Mouse (Mus musculus) limb, embryonic 14.5 days (tissue): Measurements from ENCODE around the gene Mvb12a. TPM values are rescaled to one million over a fixed set of nuclear protein-coding genes. Genes with fewer than 3 reads are reported as not detected.

Experiments
- ATAC-seq: fragments of 200-750 bp; cut with Nextera tagmentation; 2 replicates; pipeline ENCODE4 v1.8.0; 2017; ENCODE audit warnings: low read depth, moderate number of reproducible peaks, moderate TSS enrichment; ENCODE audit not compliant: low FRiP score
- DNase-seq: peaks from one replicate; pipeline ENCODE4 v3.0.0-alpha.2; 2015; ENCODE audit warnings: low spot score
- H3K27ac ChIP-seq: fragments of 300-500 bp; sonication (generic); replicated peaks from 2 replicates; pipeline ENCODE4 v1.5.1; 2014; ENCODE audit warnings: low read depth, mild to moderate bottlenecking, low read length, moderate library complexity, mixed read lengths
- H3K27me3 ChIP-seq: fragments of 300-500 bp; sonication (generic); 2 replicates; pipeline ENCODE4 v1.6.1; 2014; ENCODE audit warnings: low read length, mixed read lengths; ENCODE audit not compliant: control insufficient read depth, insufficient read depth
- H3K36me3 ChIP-seq: fragments of 300-500 bp; sonication (generic); 2 replicates; pipeline ENCODE4 v1.6.1; 2014; ENCODE audit warnings: mild to moderate bottlenecking, low read length, moderate library complexity, mixed read lengths; ENCODE audit not compliant: control insufficient read depth, insufficient read depth
- H3K4me1 ChIP-seq: fragments of 300-500 bp; sonication (generic); 2 replicates; pipeline ENCODE4 v1.6.1; 2014; ENCODE audit warnings: antibody characterized with exemption, low read length, mixed read lengths; ENCODE audit not compliant: control insufficient read depth, insufficient read depth
- H3K4me2 ChIP-seq: fragments of 300-500 bp; sonication (generic); replicated peaks from 2 replicates; pipeline ENCODE4 v1.6.1; 2014; ENCODE audit warnings: low read depth, mild to moderate bottlenecking, low read length, moderate library complexity; ENCODE audit not compliant: severe bottlenecking
- H3K4me3 ChIP-seq: fragments of 300-500 bp; sonication (generic); replicated peaks from 2 replicates; pipeline ENCODE4 v1.5.1; 2014; ENCODE audit warnings: low read length
- H3K9ac ChIP-seq: fragments of 300-500 bp; sonication (generic); 2 replicates; pipeline ENCODE4 v1.6.1; 2014; ENCODE audit warnings: mild to moderate bottlenecking, low read depth, low read length, moderate library complexity; ENCODE audit not compliant: severe bottlenecking
- H3K9me3 ChIP-seq: fragments of 300-500 bp; sonication (generic); 2 replicates; pipeline ENCODE4 v1.6.1; 2016; ENCODE audit warnings: low read length; ENCODE audit not compliant: control insufficient read depth
- POLR2A ChIP-seq: fragments of 200-500 bp; IDR thresholded peaks from 2 replicates; pipeline ENCODE4 v1.8.0; 2012; ENCODE audit warnings: inconsistent platforms, mild to moderate bottlenecking, moderate library complexity, borderline replicate concordance; ENCODE audit not compliant: insufficient read depth, insufficient read length; ENCODE audit errors: extremely low read depth
- WGBS: fragments of 180-500 bp; shearing (Covaris S2); extraction: QIAGEN DNeasy Blood & Tissue Kit; methylation state at CpG from one replicate; pipeline ENCODE4 v1.1.7; 2014; 5-methylcytosine and 5-hydroxymethylcytosine counted together
- polyA plus RNA-seq, 2 experiments: library from polyadenylated mRNA; depleted of rRNA in 1 of 2; stranded (reverse) in 1 of 2; unstranded in 1 of 2; fragments of >200 nt; fragmentation: Nextera tagmentation in 1 of 2; extraction: Ambion mirVana in 1 of 2; gene quantifications; 2 replicates each; pipeline versions ENCODE4 v1.2.1 to v1.2.3; 2012 to 2014

Mvb12a gene
- polyA plus RNA-seq, 2 experiments, result 104 to 107 TPM

- H3K9ac ChIP-seq, result no peak overlapping the region
- H3K4me3 ChIP-seq, result no peak overlapping the region
- no peak for ATAC-seq
- peaks cover 31% of the 10 kb centered on the region for H3K4me1 ChIP-seq
- no peak overlapping the region; the same call in 1 of the 2 replicates for H3K4me2 ChIP-seq
- no peaks in the 10 kb centered on the region for H3K36me3 ChIP-seq
- TF ChIP-seq POLR2A, result no peak
- H3K27ac ChIP-seq, result no peak overlapping the region
- WGBS, result 88% methylated on average over 2 of the region's 2 CpGs
- no peak for DNase-seq
- H3K27me3 ChIP-seq, result peaks cover 11% of the 10 kb centered on the region; the same call in 1 of the 2 replicates
- H3K9me3 ChIP-seq, result no peaks in the 10 kb centered on the region
Measured at GRCm38 (mm10) chr8:71572077-71572476, 29.4 kb downstream of the Mvb12a start.

- H3K9ac ChIP-seq, result no peak overlapping the region
- H3K27me3 ChIP-seq, result peaks cover 6% of the 10 kb centered on the region; the same call in 1 of the 2 replicates
- no peak overlapping the region; the same call in 1 of the 2 replicates for H3K4me2 ChIP-seq
- ATAC-seq (no peak), DNase-seq (peak; percentile 44)
- H3K36me3 ChIP-seq, result no peaks in the 10 kb centered on the region
- peak overlapping the region; percentile 4; the same call in 1 of the 2 replicates for H3K4me3 ChIP-seq
- H3K4me1 ChIP-seq, result peaks cover 31% of the 10 kb centered on the region
- no peaks in the 10 kb centered on the region for H3K9me3 ChIP-seq
- no peak for TF ChIP-seq POLR2A
- WGBS, result 64% methylated on average over 9 of the region's 9 CpGs
- no peak overlapping the region; the same call in 1 of the 2 replicates for H3K27ac ChIP-seq
Measured at GRCm38 (mm10) chr8:71572847-71573633, 30.3 kb downstream of the Mvb12a start.

DNA sequence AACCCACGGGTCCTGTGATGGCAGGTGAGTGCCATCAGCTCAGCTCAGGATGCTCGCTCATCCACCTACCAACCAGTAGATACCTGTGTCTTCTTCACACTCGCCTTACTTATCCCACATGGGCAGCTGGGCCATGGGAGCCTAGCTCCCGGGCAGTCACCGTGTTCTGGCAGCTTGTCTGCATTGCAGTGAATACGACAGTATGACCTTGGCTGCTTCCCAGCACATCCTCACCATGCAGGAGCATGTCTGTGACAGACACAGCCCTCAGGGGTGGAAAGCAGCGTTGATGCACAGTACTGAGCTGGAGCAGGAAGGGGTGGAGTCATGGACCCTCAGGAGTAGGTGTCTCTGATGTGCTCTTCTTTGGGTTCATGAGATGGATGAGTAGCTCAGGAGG lies 31.7 kb downstream of the Mvb12a start:
- 73% methylated on average over 7 of the region's 7 CpGs for WGBS
- no peak for DNase-seq
- peaks cover 23% of the 10 kb centered on the region for H3K4me1 ChIP-seq
- H3K4me3 ChIP-seq, result no peak overlapping the region
- no peaks in the 10 kb centered on the region for H3K9me3 ChIP-seq
- H3K36me3 ChIP-seq, result no peaks in the 10 kb centered on the region
- H3K4me2 ChIP-seq, result no peak overlapping the region
- H3K27ac ChIP-seq, result no peak overlapping the region
- H3K9ac ChIP-seq, result no peak overlapping the region
- TF ChIP-seq POLR2A, result no peak
- no peak for ATAC-seq
- no peaks in the 10 kb centered on the region for H3K27me3 ChIP-seq

DNA sequence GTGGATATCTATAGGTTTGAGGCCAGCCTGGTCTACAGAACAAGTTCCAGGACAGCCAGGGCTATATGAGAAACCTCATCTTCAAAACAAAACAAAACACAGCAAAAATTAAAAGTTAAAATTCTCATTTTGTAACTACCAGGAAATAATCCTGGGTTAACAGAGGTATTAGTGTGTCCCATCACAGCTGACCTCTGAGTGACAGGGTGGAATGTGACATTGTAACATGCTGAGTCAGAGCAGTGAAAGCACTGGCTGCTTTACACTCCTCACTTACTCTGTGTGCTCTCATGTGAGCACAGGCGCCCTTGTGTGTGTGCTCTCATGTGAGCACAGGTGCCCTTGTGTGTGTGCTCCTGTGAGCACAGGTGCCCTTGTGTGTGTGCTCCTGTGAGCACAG lies 32.3 kb downstream of the Mvb12a start:
- peaks cover 22% of the 10 kb centered on the region for H3K4me1 ChIP-seq
- WGBS, result 54% methylated on average over 1 of the region's 1 CpGs
- no peak for DNase-seq
- no peak overlapping the region for H3K4me3 ChIP-seq
- H3K36me3 ChIP-seq, result no peaks in the 10 kb centered on the region
- H3K9me3 ChIP-seq, result no peaks in the 10 kb centered on the region
- no peaks in the 10 kb centered on the region for H3K27me3 ChIP-seq
- no peak for TF ChIP-seq POLR2A
- no peak overlapping the region for H3K4me2 ChIP-seq
- ATAC-seq, result no peak
- H3K9ac ChIP-seq, result no peak overlapping the region
- no peak overlapping the region for H3K27ac ChIP-seq

- Histone ChIP-seq H3K9me3 (no peaks in the 10 kb centered on the region), H3K4me3 (no peak overlapping the region), H3K4me2 (no peak overlapping the region), H3K27me3 (no peaks in the 10 kb centered on the region), H3K4me1 (peaks cover 5% of the 10 kb centered on the region), H3K27ac (no peak overlapping the region), H3K9ac (no peak overlapping the region), H3K36me3 (peaks cover 20% of the 10 kb centered on the region)
- no peak for ATAC-seq
- DNase-seq, result no peak
- TF ChIP-seq POLR2A, result no peak
- 75% methylated on average over 4 of the region's 4 CpGs for WGBS
Measured at GRCm38 (mm10) chr8:71577856-71578387, 35.2 kb downstream of the Mvb12a start.
